Mouse (Mus musculus) thymus, adult 2 months (tissue): ENCODE measurements around the gene Pqbp1. TPM values are rescaled to one million over a fixed set of nuclear protein-coding genes. Genes with fewer than 3 reads are reported as not detected.
"Not testable (repeated sequence)": the region's sequence is repeated elsewhere in the genome, so short reads cannot be mapped to it uniquely, and the experiment has no call there.

Experiments used
- DNase-seq: peaks from one replicate; pipeline ENCODE4 v3.0.0; 2021
- H3K27ac ChIP-seq: fragments of 200-500 bp; 2 replicates; pipeline ENCODE4 v1.5.1; 2012; ENCODE audit warnings: low read length, control low read depth; ENCODE audit not compliant: control insufficient read depth, insufficient read depth
- H3K27me3 ChIP-seq: fragments of 200-500 bp; 2 replicates; pipeline ENCODE4 v1.6.1; 2012; ENCODE audit warnings: mild to moderate bottlenecking, low read length, moderate library complexity, mixed read lengths; ENCODE audit not compliant: control insufficient read depth, insufficient read depth
- H3K36me3 ChIP-seq: fragments of 200-500 bp; 2 replicates; pipeline ENCODE4 v1.6.1; 2012; ENCODE audit warnings: mild to moderate bottlenecking, low read length, moderate library complexity; ENCODE audit not compliant: control insufficient read depth, insufficient read depth
- H3K4me1 ChIP-seq: fragments of 200-500 bp; replicated peaks from 2 replicates; pipeline ENCODE4 v1.6.1; 2012; ENCODE audit warnings: low read length; ENCODE audit not compliant: control insufficient read depth, insufficient read depth
- H3K4me3 ChIP-seq: fragments of 200-500 bp; 2 replicates; pipeline ENCODE4 v1.5.1; 2012; ENCODE audit warnings: mild to moderate bottlenecking, low read length, control low read depth, moderate library complexity; ENCODE audit not compliant: control insufficient read depth, insufficient read depth
- CTCF ChIP-seq: fragments of 200-500 bp; IDR thresholded peaks from 2 replicates; pipeline ENCODE4 v1.5.1; 2012; ENCODE audit warnings: mild to moderate bottlenecking, control low read depth, low read length, moderate library complexity, borderline replicate concordance; ENCODE audit not compliant: control insufficient read depth, poor library complexity, insufficient read depth; ENCODE audit errors: extremely low read depth
- POLR2A ChIP-seq: fragments of 200-500 bp; IDR thresholded peaks from 2 replicates; pipeline ENCODE4 v1.6.1; 2012; ENCODE audit warnings: mild to moderate bottlenecking, low read length, control low read depth, moderate library complexity; ENCODE audit not compliant: control insufficient read depth, poor library complexity, insufficient read depth; ENCODE audit errors: extremely low read depth
- WGBS: fragments of 180-500 bp; shearing (Covaris S2); methylation state at CpG from one replicate; pipeline ENCODE4 v1.1.7; 2018; 5-methylcytosine and 5-hydroxymethylcytosine counted together
- polyA plus RNA-seq: library from polyadenylated mRNA; depleted of rRNA; stranded (reverse); fragments of >200 nt; gene quantifications from 2 replicates; pipeline ENCODE4 v1.2.3, GENCODE M21; 2012

The Pqbp1 gene
- polyA plus RNA-seq, 1 experiment, result 109 TPM

DNA sequence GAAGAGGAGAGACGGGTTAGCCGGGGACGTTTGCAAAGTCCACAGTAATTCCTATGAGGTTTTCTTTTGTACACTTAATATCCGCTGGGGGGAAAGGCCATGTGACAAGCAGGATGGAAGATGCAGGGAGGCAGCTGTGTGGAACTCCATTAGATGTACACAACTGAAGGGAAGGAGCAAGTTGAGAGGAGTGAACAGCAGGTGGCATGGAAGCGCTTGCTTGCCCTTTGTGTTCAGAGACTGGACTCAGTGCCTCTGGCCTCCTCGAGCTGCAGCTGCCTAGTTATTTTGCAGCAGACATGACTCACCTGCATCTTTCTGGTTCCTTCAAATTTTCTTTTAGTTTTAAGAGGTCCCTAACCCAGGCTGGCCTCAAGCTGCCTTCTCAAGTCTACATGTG lies 11.4 kb upstream of the Pqbp1 start:
- H3K4me3 ChIP-seq, result no peak overlapping the region
- WGBS, result 77% methylated on average over 6 of the region's 6 CpGs
- no peaks in the 10 kb centered on the region for H3K4me1 ChIP-seq
- no peak for TF ChIP-seq CTCF
- TF ChIP-seq POLR2A, result no peak
- H3K27ac ChIP-seq, result no peak overlapping the region
- no peaks in the 10 kb centered on the region for H3K27me3 ChIP-seq
- no peak for DNase-seq
- no peaks in the 10 kb centered on the region for H3K36me3 ChIP-seq

DNA sequence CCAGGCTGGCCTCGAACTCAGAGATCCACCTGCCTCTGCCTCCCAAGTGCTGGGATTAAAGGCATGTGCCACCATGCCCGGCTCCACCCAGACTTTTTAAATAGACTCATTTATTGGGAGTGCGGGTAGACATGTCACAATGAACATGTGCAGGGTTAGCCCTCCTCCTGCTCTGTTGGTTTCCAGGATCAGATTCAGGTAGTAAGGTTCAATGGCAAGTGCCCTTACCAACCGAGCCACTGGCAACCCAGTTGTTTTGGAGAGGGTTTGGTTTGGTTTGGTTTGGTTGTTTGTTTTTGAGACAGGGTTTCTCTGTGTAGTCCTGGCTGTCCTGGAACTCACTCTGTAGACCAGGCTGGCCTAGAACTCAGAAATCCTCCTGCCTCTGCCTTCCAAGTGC lies 10.2 kb upstream of the Pqbp1 start, which contains the start of gene Gm10490:
Gene Gm10490 (plus strand): TSS at position 301 of the 400 bp plus-strand sequence.
- not testable (repeated sequence) for DNase-seq, H3K4me3 ChIP-seq, H3K27me3 ChIP-seq, H3K27ac ChIP-seq, H3K4me1 ChIP-seq, H3K36me3 ChIP-seq
- WGBS, result 95% methylated on average over 4 of the region's 4 CpGs

DNA sequence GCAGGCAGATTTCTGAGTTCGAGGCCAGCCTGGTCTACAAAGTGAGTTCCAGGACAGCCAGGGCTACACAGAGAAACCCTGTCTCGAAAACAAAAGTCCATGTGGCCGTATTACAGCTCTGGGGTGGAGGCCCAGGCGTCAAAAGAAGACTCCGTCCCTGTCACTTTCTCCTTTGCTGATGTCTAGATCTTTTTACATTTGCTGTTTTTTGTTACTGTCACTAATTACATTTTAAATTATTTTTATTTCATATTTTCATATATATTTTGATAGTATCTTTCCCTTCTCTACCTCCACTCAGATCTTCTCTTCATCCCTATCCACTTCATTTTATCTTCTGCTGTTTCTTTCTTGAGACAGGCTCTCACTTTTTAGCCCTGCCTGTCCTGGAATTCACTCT lies 8.7 kb upstream of the Pqbp1 start, which contains the start of gene Gm10491:
Gene Gm10491 (minus strand): TSS at position 101 of the 400 bp plus-strand sequence.
- H3K4me3 ChIP-seq, result no peak within 1 kb of the TSS
- no peaks in the 10 kb centered on the region for H3K4me1 ChIP-seq
- H3K36me3 ChIP-seq, result no peaks in the 10 kb centered on the region
- WGBS, result 100% methylated on average over 5 of the region's 5 CpGs
- no peak for DNase-seq
- no peak within 1 kb of the TSS for H3K27ac ChIP-seq
- TF ChIP-seq POLR2A, result no peak
- no peak for TF ChIP-seq CTCF
- no peaks in the 10 kb centered on the region for H3K27me3 ChIP-seq

DNA sequence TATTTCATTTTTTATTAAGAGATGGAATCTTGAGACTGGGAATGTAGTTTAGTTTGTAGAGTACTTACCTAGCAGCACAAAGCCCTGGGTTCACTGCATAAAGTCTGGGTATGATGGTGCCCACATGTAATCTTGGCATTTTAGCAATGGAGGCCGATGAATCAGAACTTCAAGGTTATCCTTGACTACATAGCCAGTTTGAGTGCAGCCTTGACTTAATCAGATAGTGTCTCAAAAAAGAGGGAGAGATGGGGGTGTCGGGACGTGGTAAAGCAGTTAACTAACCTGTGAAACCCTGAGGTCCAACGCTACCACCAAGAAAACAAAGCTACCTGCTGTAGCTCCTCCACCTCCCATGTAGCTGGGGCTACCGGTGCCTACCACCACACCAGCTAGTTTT lies 5.4 kb upstream of the Pqbp1 start:
- 96% methylated on average over 5 of the region's 5 CpGs for WGBS
- H3K4me3 ChIP-seq, result no peak overlapping the region
- TF ChIP-seq CTCF (no peak), POLR2A (no peak)

GRCm38 (mm10) chrX:7898211-7898610 lies 858 bp downstream of the Pqbp1 start:
- Histone ChIP-seq H3K4me3 (peak overlapping the region; percentile 100), H3K4me1 (0 out of 2 replicates have a peak, but pooled peaks cover 2% of the 10 kb centered on the region), H3K36me3 (peaks cover 16% of the 10 kb centered on the region; the same call in 1 of the 2 replicates), H3K27ac (peak overlapping the region; percentile 96; the same call in 1 of the 2 replicates), H3K27me3 (no peaks in the 10 kb centered on the region)
- 12% methylated on average over 13 of the region's 13 CpGs for WGBS
- TF ChIP-seq POLR2A, result no peak
- TF ChIP-seq CTCF, result no peak
- DNase-seq, result peak; percentile 13

More for the DNA sequence above, 5.4 kb upstream of the Pqbp1 start:
- Histone ChIP-seq H3K27me3 (no peaks in the 10 kb centered on the region), H3K27ac (no peak overlapping the region), H3K36me3 (no peaks in the 10 kb centered on the region), H3K4me1 (0 out of 2 replicates have a peak, but pooled peaks cover 2% of the 10 kb centered on the region)
- no peak for DNase-seq

- Histone ChIP-seq H3K4me1 (peaks cover 11% of the 10 kb centered on the region), H3K4me3 (peak within 1 kb of the TSS; percentile 80), H3K27ac (no peak within 1 kb of the TSS), H3K27me3 (no peaks in the 10 kb centered on the region), H3K36me3 (no peaks in the 10 kb centered on the region)
- TF ChIP-seq POLR2A, result 0 out of 2 replicates have a peak, but pooled peaks have one; percentile 26
- no peak for TF ChIP-seq CTCF
- peak; percentile 55 for DNase-seq
- WGBS, result under 1% methylated on average over 44 of the region's 49 CpGs
These were observed 15.1 kb downstream of the Pqbp1 start, which contains the start of gene Slc35a2 for GRCm38 (mm10) chrX:7883841-7884567. TSS of gene Slc35a2 (plus strand) at chrX:7884028.

DNA sequence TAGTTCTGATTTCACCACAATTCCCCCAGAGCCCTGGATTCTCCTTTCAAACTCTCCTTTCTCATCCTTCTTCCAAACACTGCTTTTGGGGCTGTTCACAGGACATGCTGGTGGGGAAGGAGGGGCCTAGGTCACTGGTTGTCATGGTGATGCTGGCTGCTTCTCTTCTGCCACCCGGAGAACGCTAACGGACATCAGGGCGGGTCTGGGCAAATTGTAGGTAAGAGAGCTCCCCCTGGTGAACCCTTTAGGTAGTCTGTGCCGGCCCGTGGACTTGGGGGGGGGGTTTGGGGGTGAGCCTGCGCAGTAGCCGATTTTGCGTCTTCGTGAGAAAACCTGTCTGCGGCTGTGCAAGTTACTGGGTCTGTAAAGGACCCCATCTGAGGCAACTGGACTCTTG lies 19.2 kb downstream of the Pqbp1 start:
- H3K36me3 ChIP-seq, result no peaks in the 10 kb centered on the region
- peak; percentile 43 for DNase-seq
- 1% methylated on average over 11 of the region's 11 CpGs for WGBS
- H3K4me1 ChIP-seq, result peaks cover 15% of the 10 kb centered on the region
- no peaks in the 10 kb centered on the region for H3K27me3 ChIP-seq
- no peak overlapping the region for H3K27ac ChIP-seq
- TF ChIP-seq CTCF (peak; percentile 53; the same call in 1 of the 2 replicates), POLR2A (no peak)
- H3K4me3 ChIP-seq, result peak overlapping the region; percentile 14; the same call in 1 of the 2 replicates
